Mouse (Mus musculus): ENCODE results near the gene Atad5. TPM values are rescaled to one million over a fixed set of nuclear protein-coding genes. Genes with fewer than 3 reads are reported as not detected.

Gene Atad5
- polyA plus RNA-seq, 1 experiment, result 0.18 TPM

DNA sequence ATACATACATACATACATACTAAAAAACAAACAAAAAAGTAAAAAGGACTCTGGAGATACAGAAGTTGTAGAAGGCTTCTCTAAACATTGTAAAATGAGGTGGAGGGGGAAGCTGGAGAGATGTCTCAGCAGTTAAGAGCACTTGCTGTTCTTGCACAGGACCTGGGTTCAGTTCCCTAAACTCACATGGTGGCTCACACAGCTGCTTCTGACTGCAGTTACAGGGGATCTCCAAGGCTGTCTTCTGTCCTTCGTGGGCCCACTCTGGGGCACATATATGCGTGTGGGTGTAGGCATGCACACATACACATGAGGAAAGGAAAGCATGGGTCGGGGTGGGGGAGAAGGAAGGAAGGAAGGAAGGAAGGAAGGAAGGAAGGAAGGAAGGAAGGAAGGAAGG, 80.4 kb downstream of the Atad5 start:
- Histone ChIP-seq H3K27me3 (ENCODE audit: control insufficient read depth, insufficient read depth, low read length) (no peaks in the 10 kb centered on the region), H3K36me3 (ENCODE audit: control insufficient read depth, insufficient read depth, low read length) (peaks cover 36% of the 10 kb centered on the region), H3K4me3 (ENCODE audit: low read depth, low read length) (no peak overlapping the region), H3K4me1 (ENCODE audit: control insufficient read depth, insufficient read depth, insufficient read length, low read length) (peaks cover 26% of the 10 kb centered on the region), H3K27ac (ENCODE audit: insufficient read depth, low read depth, low read length) (no peak overlapping the region)
- TF ChIP-seq POLR2A (IDR thresholded peaks at IDR 0.05; ENCODE audit: low read depth, low read length), result no peak
- WGBS, result 74% methylated on average over 3 of the region's 3 CpGs

DNA sequence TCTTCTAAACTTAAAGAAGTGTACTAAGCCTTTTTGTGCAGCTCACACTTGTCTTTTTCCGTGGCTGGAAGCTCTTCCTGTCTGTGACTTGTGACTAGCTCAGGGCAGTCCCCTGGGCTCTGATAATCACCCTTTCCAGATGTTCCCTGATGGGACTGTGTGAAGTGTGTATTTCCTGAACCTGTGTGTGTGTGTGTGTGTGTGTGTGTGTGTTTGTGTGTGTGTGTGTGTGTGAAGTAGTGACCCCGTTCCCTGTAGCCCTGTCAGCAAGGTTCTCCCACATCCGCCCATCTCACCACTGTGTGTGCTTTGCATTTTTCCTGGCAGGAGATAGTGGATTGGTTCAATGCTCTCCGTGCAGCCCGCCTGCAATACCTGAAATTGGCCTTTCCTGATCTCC, 81.2 kb downstream of the Atad5 start:
- H3K27me3 ChIP-seq (ENCODE audit: control insufficient read depth, insufficient read depth, low read length), result no peaks in the 10 kb centered on the region
- TF ChIP-seq CTCF (IDR thresholded peaks at IDR 0.05; ENCODE audit: extremely low read depth, insufficient read length, insufficient replicate concordance, low read depth, low read length) (no peak), POLR2A (IDR thresholded peaks at IDR 0.05; ENCODE audit: low read depth, low read length) (no peak)
- 77% methylated on average over 5 of the region's 5 CpGs for WGBS

DNA sequence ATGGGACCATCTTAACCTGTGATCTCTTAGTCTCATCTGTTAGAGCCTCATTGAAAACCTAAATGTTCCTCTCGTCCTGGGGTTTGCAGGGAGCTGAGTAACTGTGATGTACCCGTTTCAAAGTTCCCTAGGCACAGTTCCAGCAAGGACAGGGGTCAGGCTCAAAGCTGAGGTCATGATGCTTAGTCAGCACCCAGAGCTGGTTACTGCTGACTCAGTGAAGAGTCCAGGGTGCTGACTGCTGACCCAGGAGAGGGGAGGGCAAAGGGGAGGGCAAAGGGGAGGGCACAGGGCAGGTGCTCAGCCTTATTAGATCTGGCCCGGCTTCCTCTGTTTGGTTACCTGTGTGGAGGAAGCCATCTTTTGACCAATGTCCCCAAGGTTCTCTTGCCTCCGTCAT, 82.7 kb downstream of the Atad5 start:
- Histone ChIP-seq H3K27me3 (ENCODE audit: control insufficient read depth, insufficient read depth, low read length) (no peaks in the 10 kb centered on the region), H3K4me1 (ENCODE audit: control insufficient read depth, insufficient read depth, insufficient read length, low read length) (peaks cover 26% of the 10 kb centered on the region), H3K36me3 (ENCODE audit: control insufficient read depth, insufficient read depth, low read length) (peaks cover 27% of the 10 kb centered on the region), H3K4me3 (ENCODE audit: low read depth, low read length) (no peak overlapping the region), H3K27ac (ENCODE audit: insufficient read depth, low read depth, low read length) (peak overlapping the region; percentile 70)
- 44% methylated on average over 4 of the region's 4 CpGs for WGBS
- no peak for TF ChIP-seq CTCF (IDR thresholded peaks at IDR 0.05; ENCODE audit: extremely low read depth, insufficient read length, insufficient replicate concordance, low read depth, low read length)
- no peak for TF ChIP-seq POLR2A (IDR thresholded peaks at IDR 0.05; ENCODE audit: low read depth, low read length)

More for the DNA sequence above, 81.2 kb downstream of the Atad5 start:
- Histone ChIP-seq H3K27ac (ENCODE audit: insufficient read depth, low read depth, low read length) (peak overlapping the region; percentile 70; the same call in 1 of the 2 replicates), H3K4me3 (ENCODE audit: low read depth, low read length) (no peak overlapping the region), H3K4me1 (ENCODE audit: control insufficient read depth, insufficient read depth, insufficient read length, low read length) (peaks cover 26% of the 10 kb centered on the region), H3K36me3 (ENCODE audit: control insufficient read depth, insufficient read depth, low read length) (peaks cover 34% of the 10 kb centered on the region)

DNA sequence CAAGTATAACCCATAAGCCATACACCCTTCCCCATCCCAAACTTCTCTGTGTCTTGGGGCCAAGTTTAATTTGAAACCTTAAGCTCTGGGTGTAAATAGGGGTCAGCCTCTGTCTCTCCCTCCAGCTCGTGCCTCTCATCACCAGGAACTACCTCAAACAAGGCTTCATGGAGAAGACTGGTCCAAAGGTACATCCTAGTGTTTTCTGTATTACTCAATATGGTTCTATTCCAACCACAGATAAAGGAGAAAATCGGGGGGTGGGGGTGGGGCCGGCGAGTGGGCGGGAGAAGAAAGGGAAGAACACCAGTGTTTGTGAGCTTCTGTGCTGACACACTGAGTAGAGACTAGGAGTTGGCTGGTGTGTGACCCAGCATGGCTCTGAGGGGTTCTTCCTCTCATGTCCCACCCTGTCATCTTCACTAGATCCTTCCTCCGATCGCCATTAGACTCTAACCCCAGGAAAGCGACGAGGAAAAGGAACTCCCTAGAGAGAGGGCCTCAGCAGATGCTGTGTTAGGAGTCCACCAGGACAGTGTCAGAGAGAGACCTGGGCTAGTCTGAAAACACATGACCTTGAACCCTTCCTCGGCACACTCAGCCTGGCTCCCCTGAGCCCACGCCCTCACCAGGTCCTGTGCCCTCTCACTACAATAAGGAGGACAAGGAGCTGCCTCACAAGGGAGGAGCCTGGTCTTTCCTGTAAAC, 84.9 kb downstream of the Atad5 start:
- peaks cover 31% of the 10 kb centered on the region for H3K36me3 ChIP-seq (ENCODE audit: control insufficient read depth, insufficient read depth, low read length)
- WGBS, result 63% methylated on average over 11 of the region's 11 CpGs
- H3K4me3 ChIP-seq (ENCODE audit: low read depth, low read length), result no peak overlapping the region
- TF ChIP-seq POLR2A (IDR thresholded peaks at IDR 0.05; ENCODE audit: low read depth, low read length) (no peak), CTCF (IDR thresholded peaks at IDR 0.05; ENCODE audit: extremely low read depth, insufficient read length, insufficient replicate concordance, low read depth, low read length) (no peak)
- no peak overlapping the region for H3K27ac ChIP-seq (ENCODE audit: insufficient read depth, low read depth, low read length)
- H3K27me3 ChIP-seq (ENCODE audit: control insufficient read depth, insufficient read depth, low read length), result no peaks in the 10 kb centered on the region
- peaks cover 24% of the 10 kb centered on the region for H3K4me1 ChIP-seq (ENCODE audit: control insufficient read depth, insufficient read depth, insufficient read length, low read length)

DNA sequence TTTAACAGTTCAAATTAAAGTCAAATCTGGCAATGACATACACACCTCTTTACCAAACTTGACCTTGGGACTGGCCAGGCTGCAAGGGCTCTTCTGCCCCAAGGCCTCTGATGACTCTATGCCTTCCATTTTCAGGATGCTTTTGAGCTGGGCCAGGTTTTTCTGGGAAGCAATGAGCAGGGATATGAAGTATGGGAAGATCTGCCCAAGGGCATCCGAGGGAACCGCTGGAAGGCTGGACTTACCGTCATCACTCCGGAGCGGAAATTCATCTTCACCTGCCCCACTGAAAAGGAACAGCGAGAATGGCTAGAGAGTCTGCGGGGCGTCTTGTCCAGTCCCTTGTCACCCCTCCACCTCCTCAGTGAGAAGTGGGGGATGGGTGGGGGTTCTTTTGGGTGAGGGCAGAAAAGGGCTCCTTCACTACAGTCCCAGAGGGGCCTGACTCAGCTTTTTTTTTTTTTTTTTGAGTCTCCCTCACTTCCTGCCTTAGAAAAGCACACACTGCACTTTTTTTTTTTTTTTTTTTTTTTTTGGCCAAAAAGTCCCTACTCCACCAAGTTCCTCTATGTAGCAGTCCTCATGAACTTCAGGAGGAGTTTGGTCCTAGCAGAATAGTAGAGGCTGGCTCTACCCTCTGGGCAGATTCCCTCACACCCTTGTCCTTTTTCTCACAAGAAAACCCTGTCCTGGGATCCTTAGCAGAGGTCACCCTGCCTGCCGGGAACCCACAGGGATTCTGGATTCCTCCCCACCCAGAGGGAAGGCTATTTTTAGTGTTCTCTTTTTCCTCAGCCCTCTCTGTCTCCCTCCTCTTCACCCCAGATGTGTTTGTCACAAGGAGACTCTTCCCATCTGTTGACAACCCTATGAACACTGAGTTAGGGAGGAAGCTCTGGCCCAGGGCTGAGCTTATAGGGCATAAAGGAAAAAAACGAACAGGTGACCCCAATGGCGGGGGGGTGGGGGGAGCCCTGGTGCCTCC, 88.0 kb downstream of the Atad5 start:
- no peak overlapping the region for H3K4me3 ChIP-seq (ENCODE audit: low read depth, low read length)
- WGBS, result 80% methylated on average over 11 of the region's 11 CpGs
- peaks cover 10% of the 10 kb centered on the region; the same call in 1 of the 2 replicates for H3K4me1 ChIP-seq (ENCODE audit: control insufficient read depth, insufficient read depth, insufficient read length, low read length)
- no peak for TF ChIP-seq CTCF (IDR thresholded peaks at IDR 0.05; ENCODE audit: extremely low read depth, insufficient read length, insufficient replicate concordance, low read depth, low read length)
- no peak for TF ChIP-seq POLR2A (IDR thresholded peaks at IDR 0.05; ENCODE audit: low read depth, low read length)
- H3K36me3 ChIP-seq (ENCODE audit: control insufficient read depth, insufficient read depth, low read length), result peaks cover 25% of the 10 kb centered on the region
- 0 out of 2 replicates have a peak overlapping the region, but pooled peaks have one; percentile 12 for H3K27ac ChIP-seq (ENCODE audit: insufficient read depth, low read depth, low read length)
- no peaks in the 10 kb centered on the region for H3K27me3 ChIP-seq (ENCODE audit: control insufficient read depth, insufficient read depth, low read length)

DNA sequence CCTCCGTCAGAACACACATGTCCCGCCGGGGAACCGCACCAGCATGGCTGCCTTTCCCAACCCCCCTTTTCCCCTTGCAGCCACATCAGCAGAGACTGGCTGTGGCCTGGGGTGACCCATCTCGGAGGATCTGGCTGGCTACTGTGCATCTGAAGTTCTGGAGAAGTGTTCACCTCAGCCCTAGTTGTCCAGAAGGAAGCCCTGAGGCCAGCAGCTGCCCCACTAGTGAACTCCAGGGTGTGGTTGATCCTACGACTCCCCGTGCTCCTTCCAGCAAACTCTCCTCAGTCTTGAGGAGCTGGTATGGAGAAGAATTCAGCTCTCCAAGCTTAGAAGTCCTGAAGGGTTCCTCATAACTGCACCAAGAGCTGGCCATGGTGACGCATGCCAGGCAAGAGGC, 89.1 kb downstream of the Atad5 start:
- Histone ChIP-seq H3K4me3 (ENCODE audit: low read depth, low read length) (no peak overlapping the region), H3K27me3 (ENCODE audit: control insufficient read depth, insufficient read depth, low read length) (no peaks in the 10 kb centered on the region), H3K27ac (ENCODE audit: insufficient read depth, low read depth, low read length) (no peak overlapping the region), H3K36me3 (ENCODE audit: control insufficient read depth, insufficient read depth, low read length) (peaks cover 23% of the 10 kb centered on the region), H3K4me1 (ENCODE audit: control insufficient read depth, insufficient read depth, insufficient read length, low read length) (peaks cover 5% of the 10 kb centered on the region; the same call in 1 of the 2 replicates)
- TF ChIP-seq POLR2A (IDR thresholded peaks at IDR 0.05; ENCODE audit: low read depth, low read length) (no peak), CTCF (IDR thresholded peaks at IDR 0.05; ENCODE audit: extremely low read depth, insufficient read length, insufficient replicate concordance, low read depth, low read length) (no peak)
- WGBS, result 80% methylated on average over 8 of the region's 8 CpGs

Data from small intestine, adult 2 months (tissue).